Mouse (Mus musculus): ENCODE results near the gene Hhip. TPM values are rescaled to one million over a fixed set of nuclear protein-coding genes. Genes with fewer than 3 reads are reported as not detected.
"Not testable (repeated sequence)": the region's sequence is repeated elsewhere in the genome, so short reads cannot be mapped to it uniquely, and the experiment has no call there.

Gene Hhip
- total RNA-seq, 2 experiments from 2014 or later: not detected

DNA sequence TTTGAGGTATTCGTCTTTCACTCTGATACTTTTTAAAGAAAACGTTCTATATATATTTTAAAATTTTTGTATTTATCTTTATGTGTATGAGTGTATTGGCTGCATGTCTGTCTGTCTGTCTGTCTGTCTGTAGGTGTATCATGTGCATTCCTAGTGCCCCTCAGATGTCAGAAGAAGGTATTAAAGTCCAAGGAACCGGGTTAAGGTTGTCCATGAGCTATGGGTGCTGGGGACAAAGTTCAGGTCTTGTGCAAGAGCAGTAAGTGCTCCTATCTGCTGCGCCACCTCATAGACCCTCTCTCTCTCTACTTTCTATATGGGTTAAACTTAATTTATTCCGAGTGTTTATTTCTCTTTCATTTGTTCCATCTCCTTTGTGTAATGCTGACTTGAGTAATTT is 55.5 kb downstream of the Hhip start:
- ATAC-seq (replicated peaks; ENCODE audit: low FRiP score, poor library complexity, severe bottlenecking): no peak

DNA sequence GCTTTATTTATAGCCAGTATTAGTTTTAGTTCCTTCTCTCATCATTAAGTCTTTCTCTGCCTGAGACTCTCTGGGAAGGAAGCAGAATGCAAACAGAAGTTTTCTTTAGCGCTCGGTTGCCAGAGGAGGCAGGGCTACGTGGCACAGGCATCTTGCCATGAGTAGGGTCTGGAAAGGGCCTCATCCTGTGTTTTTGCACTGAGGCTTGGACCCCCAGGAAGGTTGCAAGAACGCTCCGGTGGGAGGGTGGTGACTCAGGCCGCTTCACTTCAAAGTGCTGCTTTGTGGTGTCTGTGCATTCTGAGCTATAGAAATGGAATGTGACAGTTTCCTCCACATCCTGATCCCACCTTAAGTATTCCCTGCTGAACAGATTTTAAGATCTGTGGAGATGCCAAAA is 62.7 kb downstream of the Hhip start:
- no peak for ATAC-seq (replicated peaks; ENCODE audit: low FRiP score, poor library complexity, severe bottlenecking)

DNA sequence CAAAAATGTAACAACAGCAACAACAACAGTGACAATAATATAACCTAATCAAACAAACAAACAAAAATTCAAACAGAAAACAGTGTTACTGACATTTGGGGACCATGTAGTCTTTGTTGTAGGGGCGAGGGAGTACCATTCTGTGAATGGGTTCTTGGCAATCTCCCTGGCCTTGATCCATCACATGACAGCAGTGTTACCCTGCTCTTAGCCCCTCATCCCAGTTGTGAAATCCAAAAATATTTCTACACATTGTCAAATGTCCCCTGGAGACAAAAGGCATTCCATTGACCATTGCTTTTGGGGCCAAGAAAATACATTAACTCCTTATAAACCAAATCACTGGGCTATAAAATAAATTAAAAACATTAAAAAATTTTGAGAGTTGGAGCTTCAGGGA is 64.3 kb downstream of the Hhip start:
- ATAC-seq (replicated peaks; ENCODE audit: low FRiP score, poor library complexity, severe bottlenecking): no peak

GRCm38 (mm10) chr8:79992121-79992848 is 65.5 kb downstream of the Hhip start:
- no peak for ATAC-seq (replicated peaks; ENCODE audit: low FRiP score, poor library complexity, severe bottlenecking)

GRCm38 (mm10) chr8:79991420-79991819 is 66.4 kb downstream of the Hhip start:
- ATAC-seq (replicated peaks; ENCODE audit: low FRiP score, poor library complexity, severe bottlenecking): not testable (repeated sequence)

DNA sequence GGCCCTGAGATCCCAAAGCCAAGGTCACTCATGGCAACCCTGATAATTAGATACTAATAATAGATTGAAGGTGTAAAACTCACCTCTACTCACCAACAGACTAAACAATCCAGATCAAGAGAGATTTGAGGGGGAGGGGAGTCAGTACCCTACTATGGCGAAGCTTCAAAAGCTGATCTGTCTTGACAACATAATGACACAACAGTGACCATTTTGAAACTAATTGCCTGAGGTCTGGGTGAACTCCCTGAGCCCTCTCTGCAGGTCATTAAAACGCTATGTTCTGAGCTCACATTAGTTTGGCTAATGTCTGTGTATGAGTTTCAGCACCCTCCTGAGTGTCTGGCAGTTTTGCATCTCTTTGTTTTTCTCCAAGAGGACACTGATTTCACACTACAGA is 72.9 kb downstream of the Hhip start:
- ATAC-seq (replicated peaks; ENCODE audit: low FRiP score, poor library complexity, severe bottlenecking): no peak

GRCm38 (mm10) chr8:79982144-79982543 is 75.7 kb downstream of the Hhip start:
- ATAC-seq (replicated peaks; ENCODE audit: low FRiP score, poor library complexity, severe bottlenecking): no peak

DNA sequence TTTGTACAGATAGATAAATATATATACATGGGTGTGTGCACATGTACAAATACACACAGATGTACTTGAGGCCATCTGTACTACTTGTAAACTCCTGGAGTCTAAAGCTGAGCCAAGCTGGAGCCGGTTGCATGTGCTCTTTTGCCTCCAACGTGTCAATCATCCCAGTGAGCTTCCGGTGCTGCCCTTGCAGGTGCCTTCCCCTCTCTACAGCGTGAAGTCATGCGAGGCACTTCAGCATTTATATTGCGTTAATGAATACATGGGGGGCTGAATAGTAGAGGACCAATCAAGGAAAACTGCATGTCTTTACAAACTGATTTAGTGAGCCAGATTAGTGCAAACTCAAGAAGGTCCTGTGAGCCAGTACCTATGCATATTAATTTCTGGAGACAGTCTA is 91.6 kb downstream of the Hhip start:
- ATAC-seq (replicated peaks; ENCODE audit: low FRiP score, poor library complexity, severe bottlenecking): no peak

DNA sequence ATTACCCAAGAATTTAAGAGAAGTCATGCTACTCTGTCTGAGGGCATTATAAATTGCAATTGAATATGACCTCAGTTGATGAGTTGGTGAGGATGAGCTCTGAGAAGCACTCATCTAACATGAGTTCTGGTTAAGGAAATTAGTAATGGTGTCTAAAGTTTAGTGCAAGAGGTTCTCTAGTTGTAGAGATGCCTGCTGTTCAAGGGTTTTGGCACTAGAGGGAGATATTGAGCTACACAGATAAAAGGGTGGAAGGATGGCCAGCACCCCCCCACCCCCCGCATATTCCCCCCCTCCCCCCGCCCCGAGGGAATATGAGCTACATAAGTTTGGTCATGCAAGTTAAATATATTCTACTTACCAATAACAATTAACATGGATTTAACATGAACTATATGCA is 104.9 kb downstream of the Hhip start:
- ATAC-seq (replicated peaks; ENCODE audit: low FRiP score, poor library complexity, severe bottlenecking): no peak

DNA sequence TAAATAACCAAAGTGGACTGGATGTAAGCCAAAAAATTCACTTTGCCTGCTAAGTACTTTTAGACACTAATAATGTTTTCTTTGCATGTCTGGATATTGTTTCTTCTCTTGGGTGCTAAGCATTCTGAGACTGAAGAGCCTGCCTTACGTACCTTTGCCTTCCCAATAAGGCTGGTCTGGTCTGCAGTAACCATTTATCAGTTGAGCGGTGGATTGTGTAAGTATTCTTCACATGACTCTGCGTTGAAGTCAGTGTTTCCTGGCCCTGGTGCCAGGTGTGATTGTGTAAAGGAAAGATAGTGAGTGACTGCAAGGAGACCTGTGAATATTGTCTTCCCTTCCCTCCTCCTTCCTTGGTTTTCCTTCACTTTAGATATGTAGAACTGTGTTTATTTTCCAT is 107.4 kb downstream of the Hhip start:
- ATAC-seq (replicated peaks; ENCODE audit: low FRiP score, poor library complexity, severe bottlenecking): no peak

- ATAC-seq (replicated peaks; ENCODE audit: low FRiP score, poor library complexity, severe bottlenecking): no peak
These were observed 112.2 kb downstream of the Hhip start for GRCm38 (mm10) chr8:79945501-79946076.

- ATAC-seq (replicated peaks; ENCODE audit: low FRiP score, poor library complexity, severe bottlenecking): no peak
These were observed 116.7 kb downstream of the Hhip start for GRCm38 (mm10) chr8:79941070-79941469.

GRCm38 (mm10) chr8:79936856-79937445 is 120.9 kb downstream of the Hhip start:
- ATAC-seq (replicated peaks; ENCODE audit: low FRiP score, poor library complexity, severe bottlenecking): no peak

DNA sequence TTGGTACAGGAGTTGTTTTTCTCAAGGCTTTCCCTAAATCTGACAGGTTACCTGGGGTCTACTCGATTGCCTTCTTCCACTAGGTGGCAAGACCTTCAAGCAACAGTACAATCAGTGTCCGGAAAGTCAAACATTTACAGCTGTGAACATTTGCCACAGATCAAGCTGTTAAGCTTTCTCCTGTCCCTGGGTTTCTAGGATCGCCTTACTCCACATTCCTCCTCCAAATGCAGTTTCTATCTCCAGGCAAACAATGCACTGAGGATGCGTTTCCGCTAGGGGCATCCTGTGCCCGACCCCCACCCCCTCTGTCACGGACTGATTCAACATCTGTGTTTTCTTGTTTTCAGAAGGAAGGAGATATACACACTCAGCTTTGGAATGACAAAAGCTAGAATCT is 122.0 kb downstream of the Hhip start:
- ATAC-seq (replicated peaks; ENCODE audit: low FRiP score, poor library complexity, severe bottlenecking): no peak

- ATAC-seq (replicated peaks; ENCODE audit: low FRiP score, poor library complexity, severe bottlenecking): no peak
These were observed 128.6 kb downstream of the Hhip start for GRCm38 (mm10) chr8:79929202-79929601.

DNA sequence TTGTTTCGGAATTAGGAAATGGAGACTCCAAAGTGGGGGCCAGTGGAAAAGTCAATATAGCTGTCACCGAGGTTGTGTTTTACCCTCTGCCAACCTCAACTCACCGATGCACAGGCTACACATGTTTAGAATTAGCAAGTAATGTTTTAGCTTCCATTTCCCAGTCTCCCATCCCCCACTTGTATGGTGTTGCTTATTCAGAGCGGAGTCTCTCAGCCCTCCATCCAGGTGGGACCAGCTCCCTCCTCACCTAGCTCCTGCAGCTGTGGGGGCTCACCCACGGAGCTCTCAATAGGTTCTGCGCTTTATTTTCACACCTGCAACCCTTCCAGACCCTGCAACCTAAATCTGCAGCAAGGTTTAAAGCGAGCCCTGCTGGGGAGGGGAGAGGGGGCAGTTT is 140.6 kb downstream of the Hhip start:
- ATAC-seq (replicated peaks; ENCODE audit: low FRiP score, poor library complexity, severe bottlenecking): no peak
